In genomic region chr1:22206935-22207334, GRCm38 (mm10) we compare ENCODE assay signal across 22 mouse cellular contexts.
DNase-seq lines count a peak whose midpoint lies in the region; ATAC-seq and TF ChIP-seq lines count a peak whose summit lies in the region.
"Had no signal": no experiment of that assay in that cellular context is flagged by ENCODE, and none has a peak within 500 bp of the region (broad histone marks: within the 10 kb centered on the region; RNA-seq: fewer than 3 reads in every experiment).

No protein-coding gene starts in this region.

- no peak overlapping the region for H3K4me2 ChIP-seq in hindbrain, embryonic 16.5 days (ENCODE audit: low read length)
- H3K4me2 ChIP-seq in hindbrain, embryonic 11.5 days (replicated peaks; ENCODE audit: low read depth, low read length) = no peak overlapping the region
- H3K4me2 ChIP-seq in lung, postnatal 0 days (replicated peaks; ENCODE audit: low read depth, low read length) = no peak overlapping the region
- H3K4me2 ChIP-seq: forebrain, embryonic 12.5 days; heart, embryonic 11.5 days; heart, embryonic 15.5 days; hindbrain, embryonic 15.5 days had no signal

- WGBS in hindbrain, embryonic 16.5 days = 70% methylated on average over 5 of the region's 5 CpGs
- WGBS in hindbrain, embryonic 11.5 days = 76% methylated on average over 5 of the region's 5 CpGs
- 47% methylated on average over 5 of the region's 5 CpGs for whole genome bisulfite sequencing in lung, postnatal 0 days

- H3K9ac ChIP-seq in hindbrain, embryonic 16.5 days (ENCODE audit: low read depth, low read length) = no peak overlapping the region
- H3K9ac ChIP-seq in hindbrain, embryonic 11.5 days (ENCODE audit: low read depth, low read length) = no peak overlapping the region
- no peak overlapping the region for H3K9ac ChIP-seq in lung, postnatal 0 days (replicated peaks; ENCODE audit: low read depth)
- H3K9ac ChIP-seq: forebrain, embryonic 12.5 days; forebrain, postnatal 0 days; heart, embryonic 15.5 days; hindbrain, embryonic 15.5 days had no signal

- no peaks in the 10 kb centered on the region for H3K36me3 ChIP-seq in hindbrain, embryonic 16.5 days (ENCODE audit: control insufficient read depth, insufficient read depth, low read length)
- H3K36me3 ChIP-seq in hindbrain, embryonic 11.5 days (ENCODE audit: control insufficient read depth, insufficient read depth, low read length) = no peaks in the 10 kb centered on the region
- no peaks in the 10 kb centered on the region for H3K36me3 ChIP-seq in lung, postnatal 0 days (ENCODE audit: insufficient read depth, low read length)
- H3K36me3 ChIP-seq: forebrain, embryonic 12.5 days; G1E; heart, embryonic 15.5 days; hindbrain, embryonic 15.5 days had no signal

- H3K9me3 ChIP-seq in hindbrain, embryonic 16.5 days (ENCODE audit: control insufficient read depth, low read length) = no peaks in the 10 kb centered on the region
- no peaks in the 10 kb centered on the region for H3K9me3 ChIP-seq in hindbrain, embryonic 11.5 days (ENCODE audit: control insufficient read depth, low read length)
- H3K9me3 ChIP-seq in lung, postnatal 0 days (ENCODE audit: low read length) = no peaks in the 10 kb centered on the region
- H3K9me3 ChIP-seq: forebrain, embryonic 12.5 days; G1E; heart, embryonic 15.5 days; hindbrain, embryonic 15.5 days had no signal

- intact Hi-C loops in left cerebral cortex, postnatal 25 days (cut with DNase I) = no loop called here

- peak; percentile 58; the same call in 1 of the 2 replicates for ATAC-seq in hindbrain, embryonic 16.5 days
- ATAC-seq in hindbrain, embryonic 11.5 days (ENCODE audit: low FRiP score) = no peak
- ATAC-seq in lung, postnatal 0 days = no peak
- ATAC-seq: CD4-positive, CD25-positive, alpha-beta regulatory T cell, adult 4 months; forebrain, postnatal 0 days had no signal

- TF ChIP-seq EP300 in lung, postnatal 0 days (IDR thresholded peaks at IDR 0.05) = no peak

- H3K4me3 ChIP-seq in hindbrain, embryonic 16.5 days (ENCODE audit: low read length) = no peak overlapping the region
- no peak overlapping the region for H3K4me3 ChIP-seq in hindbrain, embryonic 11.5 days (ENCODE audit: low read depth, low read length)
- no peak overlapping the region for H3K4me3 ChIP-seq in lung, postnatal 0 days (ENCODE audit: low read depth, low read length)
- H3K4me3 ChIP-seq: forebrain, embryonic 12.5 days; heart, adult 2 months; heart, embryonic 15.5 days; hindbrain, embryonic 15.5 days had no signal

- no peak overlapping the region for H3K27ac ChIP-seq in hindbrain, embryonic 16.5 days (ENCODE audit: low read depth, low read length)
- no peak overlapping the region for H3K27ac ChIP-seq in hindbrain, embryonic 11.5 days (ENCODE audit: low read depth, low read length)
- H3K27ac ChIP-seq in lung, postnatal 0 days (ENCODE audit: low read length) = no peak overlapping the region
- H3K27ac ChIP-seq: forebrain, embryonic 12.5 days; heart, adult 2 months; heart, embryonic 15.5 days; hindbrain, embryonic 15.5 days had no signal

- no peaks in the 10 kb centered on the region for H3K4me1 ChIP-seq in hindbrain, embryonic 16.5 days (ENCODE audit: control insufficient read depth, insufficient read depth, low read depth, low read length)
- no peaks in the 10 kb centered on the region for H3K4me1 ChIP-seq in hindbrain, embryonic 11.5 days (replicated peaks; ENCODE audit: control insufficient read depth, insufficient read depth, low read length)
- H3K4me1 ChIP-seq in lung, postnatal 0 days (ENCODE audit: insufficient read depth, low read depth, low read length) = no peaks in the 10 kb centered on the region
- H3K4me1 ChIP-seq: forebrain, embryonic 12.5 days; heart, embryonic 15.5 days; hindbrain, embryonic 15.5 days had no signal

- TF ChIP-seq CTCF in lung, postnatal 0 days (IDR thresholded peaks at IDR 0.05) = no peak

- peak; percentile 16 to 20 for DNase-seq in cerebellum, postnatal 10 days
- no peak for DNase-seq in cerebellum, adult 11 months
- no peak for DNase-seq in hindbrain, embryonic 11.5 days (ENCODE audit: low spot score)
- peak; percentile 17 for DNase-seq in lung, postnatal 0 days (ENCODE audit: low spot score)
- DNase-seq in lung, postnatal 10 days = no peak
- DNase-seq in left cerebral cortex, postnatal 25 days (ENCODE audit: low spot score in 2 of 2) = no peak
- DNase-seq: adrenal gland, adult 8-10 months; adrenal gland, postnatal 36 days; B cell, adult 2 months; cerebellum, adult 11-12 months; cerebellum, adult 9-10 months; forebrain, postnatal 0 days; gastrocnemius, postnatal 14 days; heart, adult 2 months; heart, postnatal 14 days had no signal

- no peaks in the 10 kb centered on the region for H3K27me3 ChIP-seq in hindbrain, embryonic 16.5 days (replicated peaks; ENCODE audit: control insufficient read depth, insufficient read depth, low read length)
- H3K27me3 ChIP-seq in hindbrain, embryonic 11.5 days (ENCODE audit: control insufficient read depth, insufficient read depth, low read length) = no peaks in the 10 kb centered on the region
- no peaks in the 10 kb centered on the region for H3K27me3 ChIP-seq in lung, postnatal 0 days (replicated peaks; ENCODE audit: insufficient read depth, low read length)
- H3K27me3 ChIP-seq: forebrain, embryonic 12.5 days; heart, embryonic 15.5 days; hindbrain, embryonic 15.5 days had no signal

Comparison
In these comparisons a context has a peak if more than half of its experiments do, and no peak if none do; other contexts are left out.
1. DNase-seq: peak in cerebellum, postnatal 10 days (2 of 2) and lung, postnatal 0 days (single experiment); none in cerebellum, adult 11 months (single experiment), hindbrain, embryonic 11.5 days (single experiment), lung, postnatal 10 days (single experiment) and left cerebral cortex, postnatal 25 days (0 of 2).